Mouse (Mus musculus): Measurements from ENCODE around the gene Kntc1.

DNA sequence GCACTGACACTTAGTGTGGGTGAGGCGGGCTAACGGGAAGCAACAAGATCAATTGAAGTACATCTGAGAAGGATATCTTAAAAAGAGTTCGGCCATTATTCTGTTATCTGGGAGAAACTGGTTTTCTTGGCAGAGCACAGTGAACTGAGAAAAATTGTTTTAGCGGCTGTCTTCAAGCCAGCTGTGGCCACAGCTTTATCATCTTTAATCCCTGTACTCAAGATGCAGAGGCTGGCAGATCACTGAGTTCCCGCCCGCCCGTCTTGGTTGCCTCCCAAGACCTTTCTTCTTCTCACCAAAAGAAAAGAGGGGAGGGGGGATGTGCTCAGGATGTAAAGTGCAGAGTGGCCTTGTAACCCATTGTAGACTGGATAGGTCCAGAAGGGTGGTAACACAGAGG lies 67.4 kb downstream of the Kntc1 start:
- TF ChIP-seq GATA1 (IDR thresholded peaks at IDR 0.05; ENCODE audit: borderline replicate concordance, low read length) (no peak), FLI1 (IDR thresholded peaks at IDR 0.05; ENCODE audit: low read length) (no peak)
